Mouse (Mus musculus) hindbrain, embryonic 15.5 days (tissue): ENCODE measurements around the gene Clec16a. TPM values are rescaled to one million over a fixed set of nuclear protein-coding genes. Genes with fewer than 3 reads are reported as not detected.

Experiments used
- ATAC-seq: fragments of 200-750 bp; cut with Nextera tagmentation; 2 replicates; pipeline ENCODE4 v1.8.0; 2017; ENCODE audit warnings: low read depth, moderate number of reproducible peaks, moderate TSS enrichment; ENCODE audit not compliant: low FRiP score
- H3K27ac ChIP-seq: fragments of 300-500 bp; sonication (generic); replicated peaks from 2 replicates; pipeline ENCODE4 v1.5.1; 2015; ENCODE audit warnings: mild to moderate bottlenecking, inconsistent platforms
- H3K27me3 ChIP-seq: fragments of 300-500 bp; sonication (generic); 2 replicates; pipeline ENCODE4 v1.6.1; 2015; ENCODE audit warnings: control low read depth, inconsistent platforms
- H3K36me3 ChIP-seq: fragments of 300-500 bp; sonication (generic); 2 replicates; pipeline ENCODE4 v1.6.1; 2015; ENCODE audit warnings: control low read depth, inconsistent platforms
- H3K4me1 ChIP-seq: fragments of 300-500 bp; sonication (generic); replicated peaks from 2 replicates; pipeline ENCODE4 v1.6.1; 2015; ENCODE audit warnings: control low read depth, inconsistent platforms
- H3K4me2 ChIP-seq: fragments of 300-500 bp; sonication (generic); 2 replicates; pipeline ENCODE4 v1.6.1; 2015; ENCODE audit warnings: moderate library complexity, mild to moderate bottlenecking, inconsistent platforms
- H3K4me3 ChIP-seq: fragments of 300-500 bp; sonication (generic); 2 replicates; pipeline ENCODE4 v1.5.1; 2015; ENCODE audit warnings: mild to moderate bottlenecking, inconsistent platforms
- H3K9ac ChIP-seq: fragments of 300-500 bp; sonication (generic); 2 replicates; pipeline ENCODE4 v1.6.1; 2015; ENCODE audit warnings: inconsistent platforms
- H3K9me3 ChIP-seq: fragments of 300-500 bp; sonication (generic); 2 replicates; pipeline ENCODE4 v1.6.1; 2016; ENCODE audit warnings: control low read depth, inconsistent platforms
- WGBS: fragments of 180-500 bp; shearing (Covaris S2); methylation state at CpG from one replicate; pipeline ENCODE4 v1.1.7; 2015; 5-methylcytosine and 5-hydroxymethylcytosine counted together
- polyA plus RNA-seq: library from polyadenylated mRNA; unstranded; fragments of >200 nt; fragmentation: Nextera tagmentation; extraction: Ambion mirVana; gene quantifications from 2 replicates; pipeline ENCODE4 v1.2.1, GENCODE M21; 2015

Clec16a gene
- polyA plus RNA-seq, 1 experiment from 2014 or later, result 70.2 TPM

DNA sequence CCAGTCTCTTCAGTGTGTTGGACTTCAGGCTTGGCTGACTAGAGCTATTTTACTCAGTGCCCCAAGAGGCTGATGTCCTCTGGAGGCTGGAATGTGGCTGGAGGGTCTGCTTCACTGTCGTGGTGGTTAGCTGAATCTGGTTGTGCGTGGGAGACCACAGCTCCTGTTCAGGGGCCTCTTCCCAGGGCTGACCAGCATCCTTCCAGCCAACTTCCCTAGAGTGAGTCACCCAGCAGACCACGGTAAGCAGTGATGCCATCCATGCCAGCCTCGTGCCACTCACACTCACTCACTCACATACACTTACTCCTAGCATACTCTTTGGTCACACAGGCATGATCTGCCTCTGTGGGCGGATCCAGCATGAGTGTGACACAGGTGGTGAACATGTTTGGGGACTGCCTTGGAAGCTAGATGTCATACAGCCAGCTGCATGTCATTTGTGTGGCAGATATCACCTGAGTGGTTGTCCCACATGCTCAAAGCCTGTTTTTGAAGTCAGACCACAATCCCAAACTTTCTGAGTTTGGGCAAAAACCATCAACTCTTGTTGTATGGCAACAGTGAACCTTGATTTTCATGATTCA lies 24.8 kb downstream of the Clec16a start:
- 87% methylated on average over 5 of the region's 5 CpGs for WGBS
- H3K36me3 ChIP-seq, result peaks cover 54% of the 10 kb centered on the region
- no peaks in the 10 kb centered on the region for H3K9me3 ChIP-seq
- H3K4me2 ChIP-seq, result no peak overlapping the region
- H3K27ac ChIP-seq, result no peak overlapping the region
- H3K9ac ChIP-seq, result no peak overlapping the region
- no peak overlapping the region for H3K4me3 ChIP-seq
- H3K4me1 ChIP-seq, result no peaks in the 10 kb centered on the region
- ATAC-seq, result no peak
- no peaks in the 10 kb centered on the region for H3K27me3 ChIP-seq

DNA sequence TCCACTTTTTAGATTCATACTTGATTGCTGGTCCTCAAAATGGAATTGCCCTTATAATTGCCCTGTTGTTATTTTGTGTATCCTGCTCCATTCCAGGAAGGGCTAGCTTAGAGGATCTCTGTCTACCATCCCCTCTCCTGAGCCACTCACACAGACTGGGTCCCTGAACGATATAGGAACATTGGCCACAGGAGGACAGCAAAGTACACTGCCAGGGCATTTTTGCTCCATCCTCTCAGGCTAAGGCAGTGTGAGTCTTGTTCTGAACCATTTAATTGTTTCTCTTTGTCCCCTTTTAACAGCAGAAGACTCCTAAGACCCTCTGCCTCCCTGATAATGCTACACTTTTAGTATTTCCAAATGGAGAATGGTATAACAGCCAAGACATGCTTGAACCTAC lies 25.6 kb downstream of the Clec16a start:
- peaks cover 58% of the 10 kb centered on the region for H3K36me3 ChIP-seq
- WGBS, result 86% methylated on average over 1 of the region's 1 CpGs
- no peak for ATAC-seq

DNA sequence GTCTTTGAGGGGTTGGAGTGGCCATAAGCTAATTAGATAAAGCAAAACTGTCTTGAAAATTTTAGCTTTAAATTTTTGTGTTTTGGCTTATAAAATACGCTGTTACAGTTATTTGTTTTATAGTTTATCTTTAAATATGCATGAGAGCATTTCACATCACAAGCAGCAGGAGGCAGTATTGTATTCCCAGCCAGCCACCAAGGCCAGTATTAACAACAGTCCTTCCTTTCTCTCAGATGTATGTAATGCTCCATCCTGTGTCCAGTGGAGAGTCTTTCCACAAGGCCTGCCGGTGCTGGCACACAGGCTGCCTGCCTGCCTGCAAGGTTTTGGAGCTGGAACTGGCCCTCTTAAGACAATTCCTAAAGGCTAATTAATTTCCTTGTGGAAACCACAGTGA lies 26.7 kb downstream of the Clec16a start:
- no peak overlapping the region for H3K4me2 ChIP-seq
- H3K9ac ChIP-seq, result no peak overlapping the region
- no peak overlapping the region for H3K27ac ChIP-seq
- peaks cover 69% of the 10 kb centered on the region for H3K36me3 ChIP-seq
- H3K4me1 ChIP-seq, result no peaks in the 10 kb centered on the region
- H3K4me3 ChIP-seq, result no peak overlapping the region
- no peak for ATAC-seq
- WGBS, result 60% methylated on average over 2 of the region's 2 CpGs
- H3K27me3 ChIP-seq, result no peaks in the 10 kb centered on the region
- no peaks in the 10 kb centered on the region for H3K9me3 ChIP-seq

More for the DNA sequence above, 25.6 kb downstream of the Clec16a start:
- no peak overlapping the region for H3K4me2 ChIP-seq
- H3K4me3 ChIP-seq, result no peak overlapping the region
- no peaks in the 10 kb centered on the region for H3K4me1 ChIP-seq
- no peaks in the 10 kb centered on the region for H3K9me3 ChIP-seq
- H3K27me3 ChIP-seq, result no peaks in the 10 kb centered on the region
- H3K27ac ChIP-seq, result no peak overlapping the region
- no peak overlapping the region for H3K9ac ChIP-seq

DNA sequence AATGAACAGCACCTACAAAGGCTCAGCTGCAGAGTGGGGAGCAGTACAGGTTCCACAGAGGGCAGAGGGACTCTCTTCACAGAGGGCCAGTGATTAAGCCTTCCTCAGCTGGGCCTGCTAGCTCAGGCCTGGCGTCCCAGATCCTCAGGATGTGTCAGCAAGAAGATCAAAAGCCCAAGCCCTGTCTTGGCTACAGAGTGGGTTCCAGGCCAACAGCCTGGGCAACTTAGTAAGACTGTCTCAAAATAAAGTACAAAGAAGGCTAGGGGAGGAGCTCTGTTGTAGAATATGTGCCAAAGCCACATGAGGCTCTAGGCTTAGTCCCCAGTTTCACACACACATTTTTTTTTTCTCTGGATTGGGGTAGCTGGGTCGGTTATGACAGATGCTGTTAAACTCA lies 29.8 kb downstream of the Clec16a start:
- Histone ChIP-seq H3K4me2 (no peak overlapping the region), H3K27ac (no peak overlapping the region), H3K4me3 (no peak overlapping the region), H3K27me3 (no peaks in the 10 kb centered on the region), H3K4me1 (no peaks in the 10 kb centered on the region), H3K9me3 (no peaks in the 10 kb centered on the region), H3K9ac (no peak overlapping the region), H3K36me3 (peaks cover 69% of the 10 kb centered on the region)
- no peak for ATAC-seq
- 81% methylated on average over 2 of the region's 2 CpGs for WGBS

DNA sequence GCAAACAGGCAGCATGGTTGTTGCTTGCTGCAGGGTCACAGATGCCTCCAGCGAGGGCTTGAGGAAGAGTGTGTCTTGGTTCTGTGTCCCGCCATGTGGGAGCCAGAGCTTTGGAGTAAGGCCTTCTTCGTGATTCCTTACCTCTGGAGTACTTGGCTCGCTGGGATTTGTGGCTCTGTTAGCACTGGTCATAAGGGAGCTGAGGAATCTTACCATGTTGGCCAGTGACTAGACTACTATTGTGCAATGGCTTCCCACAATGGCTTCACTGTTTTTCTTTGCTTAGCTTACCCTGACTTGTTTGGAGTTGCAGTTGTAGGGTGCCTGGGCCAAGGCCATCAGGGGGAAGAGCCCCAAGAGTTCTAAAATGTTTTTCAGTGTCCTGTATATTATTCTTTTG lies 30.8 kb downstream of the Clec16a start:
- Histone ChIP-seq H3K4me1 (no peaks in the 10 kb centered on the region), H3K9ac (no peak overlapping the region), H3K9me3 (no peaks in the 10 kb centered on the region), H3K36me3 (peaks cover 71% of the 10 kb centered on the region), H3K27ac (no peak overlapping the region), H3K4me3 (no peak overlapping the region), H3K4me2 (no peak overlapping the region), H3K27me3 (no peaks in the 10 kb centered on the region)
- 91% methylated on average over 4 of the region's 4 CpGs for WGBS
- no peak for ATAC-seq

DNA sequence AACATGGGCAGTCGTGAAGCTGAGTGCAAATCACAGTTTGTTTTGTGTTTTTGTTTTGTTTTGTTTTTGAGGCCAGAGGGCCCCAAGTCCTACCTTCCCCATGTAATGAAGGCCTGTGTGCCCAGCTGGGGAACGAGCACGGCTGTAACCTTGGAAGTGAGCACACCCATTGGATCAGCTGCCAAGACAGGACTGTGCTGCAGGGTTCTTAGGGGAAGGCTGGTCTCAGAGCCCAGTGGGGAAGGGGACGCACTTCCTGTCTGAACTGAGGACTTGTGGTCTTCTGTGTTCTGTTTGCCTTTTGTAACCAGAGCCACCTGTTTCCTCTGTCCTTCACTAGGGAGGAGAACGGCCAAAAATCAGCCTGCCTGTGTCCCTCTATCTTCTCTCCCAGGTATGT lies 32.4 kb downstream of the Clec16a start:
- H3K36me3 ChIP-seq, result peaks cover 76% of the 10 kb centered on the region

DNA sequence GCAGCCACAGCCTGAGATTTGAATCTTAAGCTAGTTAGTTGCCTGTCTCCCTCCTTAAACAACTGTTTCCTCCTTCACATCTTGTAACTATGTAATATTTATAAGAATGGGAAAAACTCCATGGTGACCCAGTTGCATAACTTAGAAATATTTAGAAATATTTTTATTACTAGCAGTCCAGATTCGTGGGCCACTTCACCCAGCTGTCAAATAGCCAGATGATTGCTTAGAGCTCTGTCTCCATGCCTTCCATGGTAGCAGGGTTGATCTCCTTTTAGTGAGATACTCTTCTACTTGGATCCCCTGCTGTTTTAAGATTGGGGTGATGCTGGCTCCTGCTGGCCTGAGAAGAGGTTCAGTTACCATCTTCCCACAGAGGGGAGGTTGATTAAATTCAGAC lies 33.2 kb downstream of the Clec16a start:
- H3K36me3 ChIP-seq, result peaks cover 75% of the 10 kb centered on the region
- no peaks in the 10 kb centered on the region for H3K27me3 ChIP-seq
- H3K9me3 ChIP-seq, result no peaks in the 10 kb centered on the region
- H3K27ac ChIP-seq, result no peak overlapping the region
- no peak overlapping the region for H3K4me2 ChIP-seq
- no peak overlapping the region for H3K4me3 ChIP-seq
- no peaks in the 10 kb centered on the region for H3K4me1 ChIP-seq
- no peak for ATAC-seq
- H3K9ac ChIP-seq, result no peak overlapping the region
- 83% methylated on average over 1 of the region's 1 CpGs for WGBS

More for the DNA sequence above, 32.4 kb downstream of the Clec16a start:
- Histone ChIP-seq H3K9ac (no peak overlapping the region), H3K9me3 (no peaks in the 10 kb centered on the region), H3K27me3 (no peaks in the 10 kb centered on the region), H3K4me3 (no peak overlapping the region), H3K4me1 (no peaks in the 10 kb centered on the region), H3K27ac (no peak overlapping the region), H3K4me2 (no peak overlapping the region)
- ATAC-seq, result no peak
- 80% methylated on average over 5 of the region's 5 CpGs for WGBS

DNA sequence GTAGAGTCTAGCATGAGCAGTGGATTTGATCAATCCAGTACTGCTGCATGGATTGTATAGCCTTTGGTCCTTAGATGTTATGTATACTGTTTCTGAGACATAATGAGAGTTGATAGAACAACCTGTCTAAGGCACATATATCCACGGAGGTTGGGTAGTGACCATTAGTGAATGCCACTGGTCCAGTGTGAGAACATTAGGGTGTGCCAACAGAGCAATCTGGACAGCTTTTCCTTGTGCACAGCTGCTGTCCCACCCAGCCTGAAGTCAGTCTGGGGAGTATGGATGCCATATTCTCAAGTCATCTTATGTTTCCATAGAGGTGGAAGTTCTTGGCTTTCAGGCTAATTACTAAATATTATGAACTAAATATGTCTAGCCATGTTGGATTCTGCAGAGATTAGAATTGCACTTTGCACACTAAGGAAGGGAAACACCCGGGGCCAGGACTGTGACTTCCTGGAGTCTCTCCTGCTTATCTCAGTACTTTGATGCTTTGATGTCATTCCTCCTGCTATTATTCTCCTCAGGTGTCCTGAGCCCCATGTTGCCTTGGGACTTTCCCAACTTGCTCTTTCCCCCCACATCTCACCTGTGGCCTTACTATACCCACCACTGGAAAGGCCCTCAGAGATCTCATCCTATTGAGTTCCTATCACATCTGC lies 36.2 kb downstream of the Clec16a start:
- Histone ChIP-seq H3K27ac (no peak overlapping the region), H3K9me3 (no peaks in the 10 kb centered on the region), H3K4me2 (no peak overlapping the region), H3K36me3 (peaks cover 65% of the 10 kb centered on the region), H3K9ac (no peak overlapping the region), H3K27me3 (no peaks in the 10 kb centered on the region), H3K4me3 (no peak overlapping the region), H3K4me1 (no peaks in the 10 kb centered on the region)
- ATAC-seq, result no peak
- WGBS, result 95% methylated on average over 2 of the region's 2 CpGs

DNA sequence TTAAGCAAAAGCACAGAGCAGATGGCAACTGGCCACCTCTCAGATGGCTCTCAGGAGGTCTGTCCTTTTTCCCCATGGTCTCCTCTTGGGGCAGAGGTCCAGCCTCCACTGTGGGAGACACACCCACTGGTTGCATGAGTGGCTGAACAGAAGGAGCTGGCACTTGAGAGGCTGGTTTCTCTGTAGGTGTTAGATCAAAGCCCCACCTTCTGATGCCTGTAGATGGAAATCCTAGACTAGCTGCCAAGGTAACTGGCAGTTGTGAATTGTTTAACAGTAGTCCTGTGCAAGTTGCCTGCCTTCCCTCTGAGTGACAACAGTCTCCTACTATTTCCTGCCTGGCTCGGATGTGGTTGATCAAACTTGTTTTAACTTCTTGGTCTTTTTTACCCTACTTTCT lies 40.0 kb downstream of the Clec16a start:
- Histone ChIP-seq H3K9me3 (no peaks in the 10 kb centered on the region), H3K36me3 (peaks cover 59% of the 10 kb centered on the region), H3K4me1 (no peaks in the 10 kb centered on the region), H3K4me2 (no peak overlapping the region), H3K4me3 (no peak overlapping the region), H3K27me3 (no peaks in the 10 kb centered on the region), H3K9ac (no peak overlapping the region), H3K27ac (no peak overlapping the region)
- ATAC-seq, result no peak
- 84% methylated on average over 1 of the region's 1 CpGs for WGBS

DNA sequence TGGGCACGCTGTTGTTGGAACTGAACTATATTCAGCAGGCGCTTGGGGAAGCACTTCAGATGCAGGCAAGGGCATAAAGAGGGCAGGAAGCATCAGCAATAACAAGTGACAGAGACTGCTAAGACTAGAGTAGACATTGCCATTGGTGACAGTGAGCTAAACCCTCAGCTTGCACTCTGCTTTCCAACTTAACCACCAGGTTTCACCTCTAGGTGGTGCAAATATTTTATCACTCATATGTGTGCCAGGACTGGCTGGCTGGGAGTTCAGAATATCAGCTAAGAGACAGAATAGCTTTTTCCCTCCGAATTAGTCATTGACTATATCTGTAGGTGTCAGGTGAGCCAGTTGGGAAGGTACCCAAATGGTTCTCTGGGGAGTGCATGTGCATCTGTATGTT lies 41.4 kb downstream of the Clec16a start:
- H3K4me3 ChIP-seq, result no peak overlapping the region
- H3K27ac ChIP-seq, result no peak overlapping the region
- no peak overlapping the region for H3K4me2 ChIP-seq
- no peak overlapping the region for H3K9ac ChIP-seq
- WGBS, result 93% methylated on average over 3 of the region's 3 CpGs
- no peaks in the 10 kb centered on the region for H3K27me3 ChIP-seq
- no peaks in the 10 kb centered on the region for H3K4me1 ChIP-seq
- no peak for ATAC-seq
- no peaks in the 10 kb centered on the region for H3K9me3 ChIP-seq
- H3K36me3 ChIP-seq, result peaks cover 53% of the 10 kb centered on the region

DNA sequence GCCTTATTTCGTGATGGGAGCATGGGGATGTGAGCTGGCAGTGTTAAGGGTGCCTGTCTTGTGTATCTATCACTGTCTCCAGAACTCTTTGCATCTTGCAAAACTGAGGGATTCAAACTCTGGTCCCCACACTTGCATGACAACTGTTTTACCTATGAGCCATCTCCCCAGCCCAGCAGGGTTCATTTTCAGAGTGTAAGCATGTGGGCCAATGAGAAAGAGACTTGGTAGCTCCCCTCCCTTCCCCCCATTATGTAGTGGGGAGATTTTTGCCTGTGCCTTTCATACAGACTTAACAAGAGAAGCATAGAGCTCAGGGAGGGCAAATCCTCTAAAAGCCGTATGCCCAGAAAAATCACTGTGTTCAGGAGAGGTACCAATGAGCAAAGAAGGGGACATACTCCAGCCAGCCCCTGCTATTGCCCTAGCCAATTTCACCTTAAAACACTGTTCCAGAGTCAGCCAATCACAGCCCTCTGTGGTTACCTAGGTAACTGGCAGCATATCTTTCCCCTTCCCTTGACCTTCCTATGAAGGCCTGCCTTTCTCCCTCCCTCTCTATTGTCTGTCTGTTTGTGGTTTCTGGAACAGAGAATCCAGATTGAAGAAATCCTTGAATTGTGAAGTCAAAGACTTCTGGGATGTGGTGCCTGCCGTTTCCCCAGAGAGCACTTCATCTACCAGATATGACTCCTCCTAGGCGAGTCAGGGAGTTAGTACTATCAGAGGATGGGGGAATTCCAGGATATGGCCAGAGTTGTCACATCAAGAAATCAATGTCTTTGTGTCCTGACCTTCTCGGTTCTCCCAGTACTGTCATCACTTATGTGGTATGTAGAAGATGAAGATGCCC lies 55.0 kb downstream of the Clec16a start:
- peaks cover 14% of the 10 kb centered on the region; the same call in 1 of the 2 replicates for H3K36me3 ChIP-seq
- H3K9ac ChIP-seq, result no peak overlapping the region
- no peaks in the 10 kb centered on the region for H3K27me3 ChIP-seq
- H3K4me1 ChIP-seq, result 0 out of 2 replicates have a peak, but pooled peaks cover 5% of the 10 kb centered on the region
- H3K4me3 ChIP-seq, result no peak overlapping the region
- H3K27ac ChIP-seq, result peak overlapping the region; percentile 72
- no peak overlapping the region for H3K4me2 ChIP-seq
- no peaks in the 10 kb centered on the region for H3K9me3 ChIP-seq
- 60% methylated on average over 5 of the region's 5 CpGs for WGBS
- peak; percentile 89 for ATAC-seq

DNA sequence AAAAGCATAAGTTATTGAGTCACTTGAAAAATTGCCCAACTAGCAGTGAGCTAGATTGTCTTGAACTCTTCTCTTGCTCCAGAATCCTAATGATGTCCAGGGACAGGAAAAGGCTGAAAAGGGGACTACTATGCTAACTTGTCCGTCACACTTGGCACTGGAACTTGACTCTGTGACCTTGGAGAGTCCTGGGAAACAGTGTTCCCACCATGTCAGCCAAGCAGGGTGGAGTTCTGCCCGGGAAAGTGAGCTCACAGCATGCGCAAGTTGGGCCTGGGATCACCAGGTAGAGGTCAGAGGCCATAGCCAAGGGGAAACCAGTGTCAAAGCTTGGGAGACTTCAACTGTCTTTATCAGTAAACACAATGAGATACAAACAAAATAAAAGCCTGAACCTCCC lies 62.7 kb downstream of the Clec16a start:
- H3K36me3 ChIP-seq, result peaks cover 20% of the 10 kb centered on the region
- no peaks in the 10 kb centered on the region for H3K4me1 ChIP-seq
- 87% methylated on average over 3 of the region's 3 CpGs for WGBS
- no peak overlapping the region for H3K9ac ChIP-seq
- H3K4me2 ChIP-seq, result no peak overlapping the region
- no peaks in the 10 kb centered on the region for H3K9me3 ChIP-seq
- H3K27me3 ChIP-seq, result no peaks in the 10 kb centered on the region
- H3K27ac ChIP-seq, result no peak overlapping the region
- no peak for ATAC-seq
- no peak overlapping the region for H3K4me3 ChIP-seq
